In genomic region chr6:72237035-72237434, GRCm38 (mm10) we compare ENCODE assay signal across 8 mouse cellular contexts. TPM values are rescaled to one million over a fixed set of nuclear protein-coding genes. Genes with fewer than 3 reads are reported as not detected.
DNase-seq lines count a peak whose midpoint lies in the region; ATAC-seq lines count a peak whose summit lies in the region.

No protein-coding gene starts in this region.

- ATAC-seq in monocyte, adult 5-6 weeks (replicated peaks; ENCODE audit: insufficient number of reproducible peaks, low FRiP score, low TSS enrichment, poor library complexity, severe bottlenecking) = no peak
- ATAC-seq in liver, embryonic 13.5 days (ENCODE audit: low read depth) = no peak

- H3K36me3 ChIP-seq in liver, embryonic 13.5 days = no peaks in the 10 kb centered on the region

- no peaks in the 10 kb centered on the region for H3K9me3 ChIP-seq in liver, embryonic 13.5 days (replicated peaks)

- H3K4me2 ChIP-seq in liver, embryonic 13.5 days = no peak overlapping the region

- H3K27ac ChIP-seq in liver, embryonic 13.5 days = no peak overlapping the region

- H3K4me3 ChIP-seq in liver, embryonic 13.5 days (replicated peaks) = no peak overlapping the region

- whole genome bisulfite sequencing in liver, embryonic 13.5 days (ENCODE audit: insufficient replicate concordance) = 2% methylated on average over 5 of the region's 5 CpGs

- H3K9ac ChIP-seq in liver, embryonic 13.5 days = no peak overlapping the region

- peaks cover 14% of the 10 kb centered on the region for H3K4me1 ChIP-seq in liver, embryonic 13.5 days (replicated peaks)

- H3K27me3 ChIP-seq in liver, embryonic 13.5 days = peaks cover 99% of the 10 kb centered on the region

- DNase-seq in monocyte, adult 2 months (ENCODE audit: low read depth in 1 of 2, low spot score in 2 of 2) = peak; percentile 43 to 62
- peak; percentile 89 for DNase-seq in cerebellum, adult 9-10 months
- peak; percentile 92 for DNase-seq in gastrocnemius, adult 18-20 months (ENCODE audit: low spot score)
- DNase-seq in kidney, postnatal 10 days = peak; percentile 95
- DNase-seq in liver, embryonic 13.5 days = peak; percentile 58
- peak; percentile 83 for DNase-seq in ovary, postnatal 36 days (ENCODE audit: low spot score)
- DNase-seq in thymus, postnatal 14 days = peak; percentile 81

RNA-seq across cellular contexts. Expression of gene Atoh8, which starts 1.7 kb away (rescaled TPM):
- 0.49 TPM in 1 of 3 replicates, not detected in the others for total RNA-seq in monocyte, adult 5-6 weeks (2017)
- 1 to 10 TPM; 4.3 to 6.3 TPM for total RNA-seq in gastrocnemius, adult 18-20 months (2021)
- 0.86 and 1.1 TPM in 2 replicates for polyA plus RNA-seq in liver, embryonic 13.5 days (2015; fragmentation: Nextera tagmentation; extraction: Ambion mirVana)
